Mouse (Mus musculus): Measurements from ENCODE around the gene Atxn7l1.

Atxn7l1 gene

GRCm38 (mm10) chr12:33279159-33279558 lies 131.7 kb downstream of the Atxn7l1 start:
- DNase-seq: no peak

- DNase-seq: peak; percentile 64 to 69
Observed at GRCm38 (mm10) chr12:33280805-33281204, 133.3 kb downstream of the Atxn7l1 start.

DNA sequence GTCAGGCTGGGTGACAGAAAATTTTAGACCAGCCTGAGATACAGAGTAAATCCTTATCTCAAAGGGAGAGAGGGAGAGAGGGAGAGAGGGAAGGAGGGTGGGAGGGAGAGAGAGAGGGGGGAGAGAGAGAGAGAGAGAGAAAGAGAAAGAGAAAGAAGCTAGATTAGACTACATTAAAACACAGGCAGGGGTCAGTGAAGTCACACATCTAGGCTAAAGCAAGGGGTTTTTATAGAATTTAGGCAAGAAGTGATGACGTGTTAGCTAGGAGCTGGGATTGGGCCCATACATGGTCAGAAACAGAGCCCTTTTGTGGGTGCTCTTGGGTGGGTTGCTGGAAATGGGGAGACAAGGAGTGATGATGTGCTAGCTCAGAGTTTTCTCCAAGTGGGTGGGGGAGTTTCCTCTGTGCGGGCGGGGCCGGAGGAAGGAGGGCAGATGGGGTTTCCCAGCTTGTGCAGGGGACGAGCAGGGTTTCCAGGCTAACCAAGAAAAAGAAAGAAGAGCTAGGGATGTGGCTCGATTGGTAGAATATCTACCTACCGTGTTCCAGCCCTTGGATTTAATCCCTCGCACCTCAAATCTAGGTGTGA lies 136.9 kb downstream of the Atxn7l1 start:
- DNase-seq: no peak

DNA sequence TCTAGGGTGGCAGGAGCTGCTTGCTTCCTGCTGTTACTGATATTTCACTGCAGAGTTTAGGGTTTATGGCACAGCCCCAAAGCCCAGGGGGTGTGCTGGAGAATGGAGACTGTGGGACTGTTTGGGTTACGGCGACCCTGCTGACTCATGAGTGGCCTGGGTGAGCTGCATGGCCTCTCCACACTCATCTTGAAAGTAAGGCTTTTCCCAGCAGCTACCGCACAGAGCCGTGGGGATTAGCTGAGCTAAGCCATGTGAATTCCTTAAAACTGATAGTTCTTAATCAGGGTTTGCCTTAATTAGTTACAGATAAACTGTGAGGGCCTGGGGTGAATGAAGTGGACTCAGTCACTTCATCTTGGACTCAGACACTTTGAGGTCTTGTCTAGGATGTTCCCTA lies 137.9 kb downstream of the Atxn7l1 start:
- no peak for DNase-seq

- DNase-seq: peak in 1 of 2 experiments; percentile 25
Observed at GRCm38 (mm10) chr12:33285933-33286649, 138.6 kb downstream of the Atxn7l1 start.

- DNase-seq: no peak
Observed at GRCm38 (mm10) chr12:33287686-33288085, 140.2 kb downstream of the Atxn7l1 start.

DNA sequence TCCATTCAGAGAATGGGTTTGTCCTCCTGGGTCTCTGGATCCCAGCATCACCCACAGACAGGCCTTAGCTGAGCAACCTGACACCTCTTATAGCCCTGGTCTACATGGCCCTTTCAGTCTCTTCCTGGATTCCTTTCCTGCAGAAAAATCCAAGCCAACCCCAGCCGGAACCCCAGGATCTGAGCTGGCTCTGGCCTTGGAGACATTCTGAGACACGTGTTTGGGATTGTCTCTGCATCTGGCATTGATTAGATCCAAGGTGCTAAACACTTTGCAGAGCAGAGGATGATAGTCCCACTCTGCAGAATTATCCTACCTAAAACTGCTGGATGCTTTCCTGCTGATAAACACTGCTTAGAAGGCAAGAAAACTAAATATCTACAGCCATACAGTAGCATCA lies 141.3 kb downstream of the Atxn7l1 start:
- DNase-seq: no peak

GRCm38 (mm10) chr12:33302070-33302469 lies 154.6 kb downstream of the Atxn7l1 start:
- peak in 1 of 2 experiments; percentile 22 for DNase-seq

- DNase-seq: peak; percentile 36 to 48
Observed at GRCm38 (mm10) chr12:33302523-33303383, 155.3 kb downstream of the Atxn7l1 start.

DNA sequence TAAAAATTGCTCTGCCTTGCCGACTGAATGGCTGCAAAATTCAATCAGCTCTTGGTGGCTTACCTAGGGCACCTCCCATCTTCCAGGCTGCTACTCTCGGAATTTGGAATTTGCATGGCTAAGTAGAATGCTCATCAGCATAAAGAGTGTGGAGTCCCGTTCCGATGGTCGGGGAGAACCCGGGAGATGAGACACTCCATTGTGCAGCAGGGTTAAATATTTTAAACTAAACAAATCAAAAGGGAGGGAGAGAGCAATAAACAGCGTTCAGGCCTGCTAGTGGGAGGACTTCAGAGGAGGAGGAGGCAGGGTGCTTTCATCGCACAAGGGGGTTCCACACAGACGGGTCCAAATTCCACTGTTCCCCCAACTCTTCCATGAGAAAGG lies 155.9 kb downstream of the Atxn7l1 start:
- no peak for DNase-seq

DNA sequence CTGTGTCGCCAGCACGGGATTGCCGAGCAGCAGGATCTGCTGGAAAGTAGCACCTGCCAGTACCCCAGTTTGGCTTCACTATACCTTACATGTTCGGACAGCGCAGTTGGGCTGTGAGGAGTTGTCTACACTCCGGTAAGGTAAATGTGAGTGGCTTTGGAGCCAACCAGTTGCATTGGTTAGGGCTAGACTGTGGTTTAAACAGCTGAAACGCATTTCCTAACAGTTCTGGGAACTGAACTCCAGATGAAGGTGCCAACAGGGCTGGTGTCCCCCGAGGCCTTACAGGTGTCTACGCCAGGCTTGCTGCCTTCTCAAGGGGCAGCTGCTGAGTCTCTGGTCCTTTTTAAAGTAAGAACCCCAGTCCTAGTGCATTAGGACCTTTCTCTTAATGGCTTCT lies 157.6 kb downstream of the Atxn7l1 start:
- DNase-seq: no peak

DNA sequence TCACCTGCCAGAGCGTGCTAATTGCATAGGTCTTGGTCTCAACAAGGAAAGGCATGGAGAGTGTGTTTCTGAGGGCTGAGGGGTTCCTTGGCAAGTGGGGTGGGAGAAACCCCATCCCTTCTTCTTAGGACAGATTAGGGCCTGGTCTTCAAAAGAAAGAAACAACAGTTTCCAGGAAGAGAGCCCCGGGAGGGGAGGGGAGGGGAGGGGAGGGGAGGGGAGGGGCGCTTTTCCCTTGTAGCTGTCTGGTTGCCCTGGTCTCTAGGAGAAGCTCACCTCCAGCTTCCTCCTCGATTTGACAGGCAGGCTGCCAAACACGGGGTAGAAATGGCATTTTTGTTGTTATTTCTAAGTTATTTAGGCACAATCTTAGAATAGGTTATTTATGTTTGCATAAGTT lies 159.0 kb downstream of the Atxn7l1 start:
- no peak for DNase-seq

DNA sequence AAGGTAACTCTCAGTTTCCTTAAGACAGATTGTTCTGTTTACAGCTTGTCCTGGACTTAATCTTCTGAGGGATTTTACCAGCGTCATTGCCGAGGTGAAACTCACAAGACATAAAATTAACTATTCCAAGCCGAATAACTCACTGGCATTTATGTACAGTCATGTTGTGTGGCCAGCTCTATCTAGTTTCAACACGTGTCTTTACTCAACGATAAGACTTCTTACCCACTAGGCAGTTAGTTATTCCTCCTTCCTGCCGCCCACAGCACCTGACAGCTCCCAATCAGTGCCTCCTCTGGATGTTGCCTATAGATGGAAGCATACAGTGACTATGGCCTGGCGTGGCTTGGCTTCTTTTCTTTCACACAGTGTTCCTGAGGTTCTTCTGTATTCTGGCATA lies 161.2 kb downstream of the Atxn7l1 start:
- no peak for DNase-seq

DNA sequence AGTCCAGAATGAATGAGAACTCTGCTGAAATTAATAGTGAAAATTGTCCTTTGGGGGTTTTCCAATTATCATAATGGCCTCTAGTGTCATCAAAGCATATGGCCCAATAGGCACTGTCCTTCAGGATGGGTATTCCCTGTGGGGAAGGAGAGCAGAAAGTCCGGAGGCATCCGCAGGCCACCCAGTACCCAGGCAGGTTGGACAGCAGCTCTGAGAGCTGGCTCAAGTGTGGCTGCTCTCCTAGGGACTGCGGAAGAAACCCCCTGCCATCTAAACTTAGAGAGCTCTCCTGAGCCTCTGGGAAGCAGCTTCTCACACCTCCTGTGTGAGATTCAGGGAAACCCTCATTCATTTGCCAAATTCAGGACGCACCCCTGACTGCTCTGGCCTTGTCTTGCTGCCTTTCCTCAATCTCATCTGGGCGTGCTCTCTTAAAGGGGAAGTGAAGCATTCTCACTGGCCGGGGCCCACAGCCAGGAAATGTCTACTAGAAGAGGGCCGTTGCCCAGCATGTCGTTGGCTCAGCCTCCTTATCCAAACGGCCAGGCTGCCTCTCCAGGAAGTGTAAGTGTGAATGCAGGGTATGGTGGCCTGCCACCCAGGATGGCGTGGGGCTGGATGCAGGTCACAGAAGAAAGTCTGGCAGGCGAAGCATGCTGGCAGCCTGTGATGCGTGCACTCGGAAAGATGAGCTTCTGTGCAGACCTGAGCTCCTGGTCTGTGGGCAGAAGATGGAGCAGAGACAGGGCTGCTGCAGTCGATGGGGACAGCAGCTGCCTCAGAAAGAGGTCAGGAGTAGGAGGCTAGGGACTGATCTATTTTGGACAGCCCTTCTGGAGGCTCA lies 166.6 kb downstream of the Atxn7l1 start:
- DNase-seq: peak; percentile 87 to 88

DNA sequence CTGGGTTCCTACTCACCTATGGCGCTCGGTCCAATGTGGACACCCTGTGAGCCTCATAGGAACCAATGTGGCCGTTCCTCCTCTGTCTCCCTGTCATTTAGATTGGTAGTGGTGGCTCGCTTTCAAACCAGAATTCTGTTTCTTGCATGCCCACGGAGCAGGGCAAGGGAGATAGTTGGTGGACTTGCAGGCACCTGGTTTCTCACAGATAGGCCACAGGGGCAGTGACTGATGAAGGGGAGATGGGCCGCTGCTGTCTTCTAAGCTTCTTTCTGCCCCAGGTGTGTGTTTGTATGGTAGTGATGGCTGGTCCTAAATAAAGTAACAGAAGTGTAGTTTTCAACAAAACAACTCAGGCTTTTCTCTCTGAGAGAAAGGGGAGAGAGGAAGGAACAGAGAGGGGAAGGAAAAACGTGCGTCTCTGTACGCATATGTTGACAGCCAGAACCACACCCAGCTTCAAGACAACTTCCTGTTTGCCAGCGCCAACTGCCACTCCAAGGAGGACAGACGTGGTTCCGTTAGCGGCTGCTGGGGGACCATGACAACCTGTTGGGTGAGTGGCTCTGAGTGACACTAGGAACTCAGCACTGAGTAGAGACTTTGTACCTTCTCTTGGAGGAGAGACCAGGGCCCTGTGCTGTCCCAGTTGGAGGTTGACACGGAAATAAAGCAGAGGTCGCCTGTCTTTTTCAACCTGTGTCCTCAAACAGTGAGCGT lies 167.6 kb downstream of the Atxn7l1 start:
- DNase-seq: no peak

DNA sequence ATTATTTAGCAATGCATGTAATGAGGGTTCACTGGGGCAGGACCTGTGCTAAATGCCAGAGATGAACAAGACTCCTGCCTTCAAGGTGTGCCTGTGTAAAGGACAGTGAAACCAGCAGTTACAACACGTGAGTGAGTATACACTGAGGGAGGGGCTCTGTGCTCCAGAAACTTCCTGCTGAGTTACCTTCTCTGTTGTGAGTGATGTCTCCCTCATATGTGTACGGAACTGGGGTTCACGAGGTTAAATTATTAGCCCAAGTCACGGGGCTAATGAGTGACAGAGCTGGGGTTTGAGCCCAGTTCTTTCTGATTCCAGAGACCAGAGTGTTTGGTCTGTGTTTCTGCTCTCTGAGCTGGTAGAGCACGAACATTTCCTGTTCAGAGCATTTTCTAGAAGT lies 168.3 kb downstream of the Atxn7l1 start:
- no peak for DNase-seq

- DNase-seq: no peak
Observed at GRCm38 (mm10) chr12:33317792-33318530, 170.5 kb downstream of the Atxn7l1 start.

DNA sequence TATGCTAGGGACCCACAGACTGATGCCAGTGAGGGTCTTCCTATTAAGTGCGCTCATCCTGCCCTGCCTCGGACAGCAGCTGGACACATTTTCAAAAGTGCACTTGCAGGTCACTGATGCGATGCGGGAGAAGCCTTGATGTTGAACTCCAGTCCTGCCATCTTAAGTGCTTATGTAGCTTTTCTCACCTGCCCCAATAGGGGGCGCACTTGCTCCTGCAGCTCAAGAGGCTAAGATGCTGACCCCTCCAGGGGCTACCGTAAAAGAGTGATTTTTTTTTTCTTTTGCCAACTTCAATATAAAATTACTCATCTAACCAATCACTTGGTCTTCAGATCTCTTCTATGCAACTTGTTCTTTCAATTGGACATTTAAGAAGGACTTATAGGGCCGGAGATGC lies 175.1 kb downstream of the Atxn7l1 start:
- no peak for DNase-seq

DNA sequence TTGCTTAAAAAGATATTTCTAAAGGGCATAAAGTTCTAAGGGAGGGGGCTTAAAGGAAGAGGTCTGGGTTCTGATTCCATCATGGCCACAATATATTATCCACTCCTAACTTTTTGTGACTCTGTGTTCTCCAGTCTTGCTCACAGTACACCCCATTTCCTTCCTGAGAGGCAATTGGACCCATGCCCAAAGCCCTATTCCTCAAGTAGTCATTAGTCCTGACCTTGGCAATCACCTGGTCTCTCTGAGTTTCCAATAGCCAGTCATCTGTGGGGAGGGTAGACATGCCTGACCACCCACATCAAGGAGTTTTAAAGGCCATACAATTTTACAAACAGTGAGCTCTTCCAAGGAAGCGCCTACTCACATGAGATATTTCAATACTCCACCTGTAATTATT lies 176.3 kb downstream of the Atxn7l1 start:
- no peak for DNase-seq

GRCm38 (mm10) chr12:33325424-33325823 lies 177.9 kb downstream of the Atxn7l1 start:
- no peak for DNase-seq

GRCm38 (mm10) chr12:33332046-33332445 lies 184.6 kb downstream of the Atxn7l1 start:
- DNase-seq: no peak

All from cerebellum, postnatal 36 days (tissue).